Mouse (Mus musculus): ENCODE measurements at regions not wholly inside any gene's neighbourhood (a gene's known extent, or its start where the extent isn't known, plus 50 kb on each side); places are given as distances from the start of the nearest gene placed in this dataset.

DNA sequence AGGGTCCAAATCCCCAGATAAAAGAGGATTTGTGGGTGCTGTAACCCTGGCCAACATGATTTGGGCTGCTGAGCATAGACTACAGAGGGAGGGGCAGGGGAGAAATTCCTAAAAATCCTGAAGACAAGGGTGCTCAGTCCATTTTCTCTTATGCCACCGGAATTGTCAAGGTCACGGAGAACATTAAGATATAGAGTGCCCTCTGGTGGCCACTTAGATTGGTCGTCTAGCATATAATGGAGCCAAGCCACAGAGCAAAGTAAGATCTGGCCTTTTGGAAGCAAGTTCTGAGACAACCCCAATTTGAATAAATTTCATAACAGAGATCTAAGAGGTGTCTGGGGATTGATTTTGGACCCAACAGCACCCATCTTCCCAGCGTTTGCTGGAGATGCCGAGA lies 250.0 kb downstream of the Prr32 start:
- DNase-seq: peak; percentile 3 to 7
